Mouse (Mus musculus): ENCODE measurements around the gene Synrg. TPM values are rescaled to one million over a fixed set of nuclear protein-coding genes. Genes with fewer than 3 reads are reported as not detected.

Synrg gene
- total RNA-seq, 2 experiments from 2014 or later, result 24.4 to 25.0 TPM

DNA sequence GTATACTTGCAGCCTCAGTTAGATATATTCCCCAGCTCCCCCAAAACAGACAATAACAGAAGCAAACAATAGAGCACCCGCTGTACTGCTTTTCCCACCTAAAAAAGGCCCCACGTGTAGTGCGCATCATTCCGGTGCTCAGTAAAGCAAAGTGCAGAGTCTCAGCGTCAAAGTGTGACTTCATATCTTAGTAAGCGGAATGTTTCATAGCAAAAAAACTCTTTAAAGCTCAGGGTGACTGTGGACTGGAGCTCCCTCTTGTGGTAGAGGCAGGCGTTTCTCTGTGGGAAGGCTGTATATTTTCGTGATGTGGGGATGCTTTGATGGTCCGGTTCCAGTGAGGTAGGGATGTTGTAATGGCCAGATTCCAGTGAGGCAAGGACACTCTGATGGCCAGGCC is 67.7 kb downstream of the Synrg start:
- DNase-seq, result peak; percentile 48 to 49
- intact Hi-C loops (cut with DNase I), result loop anchor here (5.0 kb wide), 1 partner anchor 245 kb away; no protein-coding TSS in a partner anchor

- no peak for DNase-seq
- intact Hi-C loops (cut with DNase I), result loop anchor here (5.0 kb wide), 1 partner anchor 245 kb away; no protein-coding TSS in a partner anchor
Measured at GRCm38 (mm10) chr11:84032559-84032958, 68.3 kb downstream of the Synrg start.

GRCm38 (mm10) chr11:84033671-84034070 is 69.4 kb downstream of the Synrg start:
- intact Hi-C loops (cut with DNase I), result loop anchor here (5.0 kb wide), 1 partner anchor 246 kb away; no protein-coding TSS in a partner anchor

GRCm38 (mm10) chr11:84040621-84041020 is 76.4 kb downstream of the Synrg start:
- DNase-seq, result no peak
- intact Hi-C loops (cut with DNase I), result no loop called here

More at GRCm38 (mm10) chr11:84033671-84034070, 69.4 kb downstream of the Synrg start:
- DNase-seq, result no peak

DNA sequence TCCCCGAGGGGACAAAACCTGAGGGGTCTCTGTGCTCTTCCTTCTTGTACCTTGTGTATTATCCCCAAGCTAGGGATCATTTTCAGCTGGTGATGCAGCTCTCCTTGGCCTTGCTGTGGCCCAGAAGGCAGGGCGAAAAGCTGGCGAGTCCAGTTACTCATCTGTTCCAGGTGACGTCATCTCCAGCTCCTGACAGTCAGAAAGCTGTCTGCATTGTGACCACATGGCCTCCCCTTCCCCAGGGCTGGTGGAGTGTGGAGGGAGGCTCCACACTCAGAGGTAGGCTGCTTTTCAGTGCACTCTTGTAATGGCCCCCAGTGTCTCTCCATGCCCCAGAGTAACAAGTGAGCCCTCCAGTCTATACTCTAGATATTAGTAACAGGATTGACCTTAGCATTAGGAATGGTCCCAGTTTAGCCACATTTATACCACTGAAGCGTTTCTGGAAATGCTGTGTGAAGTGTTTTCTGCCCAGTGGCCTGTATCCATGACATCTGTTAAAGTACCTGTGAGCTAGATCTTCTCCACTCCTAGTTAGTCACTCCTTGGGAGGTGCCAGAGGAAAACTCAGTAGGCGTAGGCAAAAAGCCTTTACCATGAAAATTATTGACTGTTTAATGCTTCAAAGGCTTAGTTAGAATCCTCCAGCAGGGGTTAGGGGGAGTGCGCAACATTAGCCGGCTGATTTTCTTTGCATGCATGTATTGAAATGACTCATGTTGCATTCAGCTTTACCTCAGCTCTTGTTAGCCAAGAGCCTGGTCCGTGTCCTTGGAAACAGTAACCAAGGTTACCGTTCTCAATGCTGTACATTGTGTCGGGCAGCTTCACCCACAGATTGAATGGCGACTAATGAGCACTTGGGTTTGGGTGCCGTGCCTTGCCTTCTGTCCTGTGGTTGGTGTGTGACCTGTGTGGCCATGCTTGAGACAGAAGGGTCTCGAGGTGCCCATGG is 78.9 kb downstream of the Synrg start:
- intact Hi-C loops (cut with DNase I), result no loop called here
- DNase-seq, result no peak

- no peak for DNase-seq
- intact Hi-C loops (cut with DNase I), result no loop called here
Measured at GRCm38 (mm10) chr11:84044988-84045387, 80.8 kb downstream of the Synrg start.

- no peak for DNase-seq
- intact Hi-C loops (cut with DNase I), result no loop called here
Measured at GRCm38 (mm10) chr11:84047270-84047669, 83.0 kb downstream of the Synrg start.

GRCm38 (mm10) chr11:84048411-84048810 is 84.2 kb downstream of the Synrg start:
- DNase-seq, result no peak
- intact Hi-C loops (cut with DNase I), result no loop called here

- DNase-seq, result no peak
- intact Hi-C loops (cut with DNase I), result no loop called here
Measured at GRCm38 (mm10) chr11:84053055-84053454, 88.8 kb downstream of the Synrg start.

- peak in 1 of 2 experiments; percentile 31 for DNase-seq
- intact Hi-C loops (cut with DNase I), result no loop called here
Measured at GRCm38 (mm10) chr11:84053524-84054163, 89.4 kb downstream of the Synrg start.

GRCm38 (mm10) chr11:84057418-84057817 is 93.2 kb downstream of the Synrg start:
- intact Hi-C loops (cut with DNase I), result no loop called here
- no peak for DNase-seq

DNA sequence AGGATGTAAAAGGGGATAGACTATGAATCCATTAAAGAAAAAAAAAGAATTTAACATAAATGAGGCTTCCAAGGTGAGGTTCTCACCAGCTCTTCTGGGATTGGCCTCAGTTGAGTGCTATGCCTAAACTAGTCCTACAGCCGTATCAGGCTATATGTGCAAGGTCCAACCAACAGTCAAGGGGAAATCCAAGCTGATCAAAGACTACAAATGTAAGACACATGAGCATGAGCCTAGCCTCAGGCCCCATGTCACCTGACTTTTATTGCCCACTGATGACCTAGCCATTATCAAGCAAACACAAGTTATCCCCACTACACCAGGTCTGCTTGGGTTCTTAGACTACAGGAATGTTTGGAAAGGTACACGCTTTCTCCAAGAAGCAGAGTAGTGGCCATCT is 95.6 kb downstream of the Synrg start:
- intact Hi-C loops (cut with DNase I), result no loop called here
- DNase-seq, result no peak

- DNase-seq, result no peak
- intact Hi-C loops (cut with DNase I), result no loop called here
Measured at GRCm38 (mm10) chr11:84060635-84061034, 96.4 kb downstream of the Synrg start.

DNA sequence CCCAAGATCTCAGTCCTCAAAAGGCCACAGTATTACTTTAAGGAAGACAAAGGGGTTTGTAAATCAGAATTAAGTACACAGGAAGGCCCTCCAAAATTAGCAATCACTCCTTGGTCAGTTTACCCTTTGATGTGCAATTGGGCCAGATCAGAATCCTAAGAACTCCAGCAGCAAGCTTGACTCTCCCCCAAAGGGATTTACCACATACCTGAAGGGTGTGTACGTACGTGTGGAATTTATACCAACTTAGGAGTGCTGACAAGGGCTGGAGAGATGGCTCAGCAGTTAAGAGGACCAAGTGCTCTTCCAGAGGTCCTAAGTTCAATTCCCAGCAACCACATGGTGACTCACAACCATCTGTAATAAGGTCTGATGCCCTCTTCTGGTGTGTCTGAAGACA is 97.7 kb downstream of the Synrg start:
- intact Hi-C loops (cut with DNase I), result no loop called here
- no peak for DNase-seq

DNA sequence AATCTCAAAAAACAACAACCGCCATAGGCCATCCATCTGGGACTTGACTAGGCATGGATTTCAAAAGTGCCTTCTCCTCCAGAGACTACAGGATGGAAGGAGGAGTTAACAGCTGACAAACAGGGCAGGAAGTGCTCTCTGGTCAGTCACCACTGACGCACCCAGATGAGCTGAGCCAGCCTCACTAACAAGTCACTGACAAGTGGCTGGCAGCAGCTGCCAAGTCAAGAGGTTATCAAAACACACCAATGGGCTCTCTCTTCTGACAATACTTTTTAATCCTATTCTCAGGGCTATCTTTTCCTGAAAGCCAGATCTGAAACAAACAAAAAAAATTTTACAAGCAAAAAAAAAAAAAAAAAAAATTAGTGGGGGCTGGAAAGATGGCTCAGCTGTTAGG is 98.6 kb downstream of the Synrg start:
- intact Hi-C loops (cut with DNase I), result no loop called here
- DNase-seq, result peak in 1 of 2 experiments; percentile 33

DNA sequence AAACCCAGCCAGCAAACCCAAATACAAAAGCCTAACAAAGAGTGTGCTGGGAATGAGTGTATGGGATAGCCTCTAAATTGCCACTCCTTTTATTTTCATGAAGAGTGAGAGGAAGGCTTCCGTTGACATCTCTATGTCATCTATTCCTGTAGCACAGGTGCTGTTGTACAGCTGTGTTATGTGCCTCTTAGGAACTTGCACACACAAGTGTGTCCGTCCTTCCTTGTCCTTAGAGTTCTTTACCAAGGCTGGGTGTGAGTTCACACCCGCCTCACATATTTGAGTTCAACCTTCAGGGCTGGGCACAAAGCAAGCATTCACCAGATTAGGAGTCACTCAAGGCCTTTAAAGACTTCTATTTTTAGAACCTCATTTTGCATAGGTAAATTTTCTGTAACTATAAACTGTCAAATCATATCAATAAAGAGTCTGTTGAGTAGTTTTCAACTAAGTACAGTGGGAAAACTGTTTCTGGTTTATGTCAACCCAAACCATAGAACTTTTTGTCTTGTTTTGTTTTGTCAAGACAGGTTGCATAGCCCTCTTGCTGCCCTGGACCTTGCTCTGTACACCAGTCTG is 99.5 kb downstream of the Synrg start:
- intact Hi-C loops (cut with DNase I), result no loop called here
- no peak for DNase-seq

- peak in 1 of 2 experiments; percentile 17 for DNase-seq
- intact Hi-C loops (cut with DNase I), result no loop called here
Measured at GRCm38 (mm10) chr11:84066071-84066481, 101.8 kb downstream of the Synrg start.

DNA sequence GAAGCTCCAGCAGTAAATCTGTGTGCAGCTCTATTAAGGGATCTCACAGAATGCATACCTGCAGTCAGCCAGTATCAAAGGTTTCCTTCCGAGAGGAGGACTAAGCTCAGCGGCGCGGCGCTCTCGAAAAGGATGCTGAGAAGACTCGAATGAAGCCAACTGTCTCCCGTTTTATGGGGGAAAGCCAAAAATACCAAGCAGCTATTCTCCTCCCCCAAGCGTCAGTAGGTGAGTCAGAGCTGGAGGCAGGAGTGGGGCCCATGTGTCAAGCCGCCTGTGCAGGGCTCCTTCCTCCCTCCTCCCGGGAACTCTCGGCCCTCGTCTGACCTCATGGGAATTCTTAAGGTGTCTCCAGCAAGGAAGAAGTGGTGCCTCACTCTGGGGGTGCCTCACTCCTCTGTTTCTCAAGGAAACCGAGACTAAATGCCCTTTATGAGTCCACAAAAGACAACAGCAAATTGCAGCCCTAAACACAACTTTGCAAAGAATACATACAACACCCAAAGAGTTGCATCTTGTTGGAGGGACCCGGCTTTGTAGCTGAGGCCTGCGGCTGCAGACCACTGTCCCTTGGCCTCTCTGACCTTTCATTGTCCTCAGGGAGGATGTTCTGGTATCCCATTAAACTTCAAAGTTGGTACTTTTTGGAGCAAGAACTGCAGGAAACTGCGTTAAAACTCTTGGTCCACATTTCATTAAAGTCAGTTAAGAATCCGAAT is 102.9 kb downstream of the Synrg start:
- intact Hi-C loops (cut with DNase I), result no loop called here
- peak in 1 of 2 experiments; percentile 21 for DNase-seq

- intact Hi-C loops (cut with DNase I), result no loop called here
Measured at GRCm38 (mm10) chr11:84067720-84068190, 103.5 kb downstream of the Synrg start.

More at GRCm38 (mm10) chr11:84067720-84068190, 103.5 kb downstream of the Synrg start:
- DNase-seq, result no peak

All from heart, postnatal 14 days (tissue).